Mouse (Mus musculus) spleen, adult 2 months (tissue): Measurements from ENCODE around the gene Tmem156.

ENCODE experiments used
- CTCF ChIP-seq: fragments of 200-500 bp; IDR thresholded peaks from 2 replicates; pipeline ENCODE4 v1.5.1; 2011; ENCODE audit warnings: mild to moderate bottlenecking, inconsistent platforms; ENCODE audit not compliant: insufficient read depth, insufficient read length, insufficient replicate concordance; ENCODE audit errors: extremely low read depth
- POLR2A ChIP-seq: fragments of 200-500 bp; IDR thresholded peaks from 2 replicates; pipeline ENCODE4 v1.6.1; 2011; ENCODE audit warnings: low read depth, low read length, inconsistent platforms

- TF ChIP-seq CTCF = no peak
- TF ChIP-seq POLR2A = no peak
Measured at GRCm38 (mm10) chr5:65076748-65077147, 15.2 kb downstream of the Tmem156 start.
